Mouse (Mus musculus): ENCODE measurements around the gene Socs1.

GRCm38 (mm10) chr16:10819966-10820365 lies 34.6 kb upstream of the Socs1 start:
- TF ChIP-seq CTCF (IDR thresholded peaks at IDR 0.05; ENCODE audit: low read depth) = no peak
- no peak for TF ChIP-seq EP300 (optimal IDR thresholded peaks at IDR 0.05)
